Mouse (Mus musculus) kidney, postnatal 4 days (tissue): ENCODE results near the gene Gm14408.
"Not testable (repeated sequence)": the region's sequence is repeated elsewhere in the genome, so short reads cannot be mapped to it uniquely, and the experiment has no call there.

Experiments used
- DNase-seq, 2 experiments: peaks; one replicate each; pipeline ENCODE4 v3.0.0; 2021; ENCODE audit warnings: mixed read lengths in 2 of 2

Gene Gm14408

GRCm38 (mm10) chr2:176830840-176831239, at the start of gene Gm14408:
TSS of gene Gm14408 (plus strand) at chr2:176831140.
- DNase-seq: not testable (repeated sequence)

- not testable (repeated sequence) for DNase-seq
These were observed 32.6 kb upstream of the Gm14408 start, which contains the start of gene Gm14295 for GRCm38 (mm10) chr2:176798312-176798711. TSS of gene Gm14295 (plus strand) at chr2:176798612.

GRCm38 (mm10) chr2:176798785-176799184, 32.2 kb upstream of the Gm14408 start:
- not testable (repeated sequence) for DNase-seq
